Mouse (Mus musculus): Measurements from ENCODE around the gene Pah. TPM values are rescaled to one million over a fixed set of nuclear protein-coding genes. Genes with fewer than 3 reads are reported as not detected.

The Pah gene
- total RNA-seq, 2 experiments from 2014 or later = 0.21 TPM; not detected in 1

Other genes starting within 250 kb of the Pah start
- gene Ascl1, start 28.1 kb upstream of the Pah start, total RNA-seq (2021) = 1 to 10 TPM; 5.6 to 6.0 TPM

All from left cerebral cortex, adult 18-20 months (tissue).